Mouse (Mus musculus): ENCODE results near the gene Vmn1r27. TPM values are rescaled to one million over a fixed set of nuclear protein-coding genes. Genes with fewer than 3 reads are reported as not detected.

The Vmn1r27 gene
- not detected in 2 replicates for total RNA-seq (2014; rRNA removed; ENCODE audit: low replicate concordance)
- polyA plus RNA-seq (2015; fragmentation: Nextera tagmentation; extraction: Ambion mirVana) = not detected in 2 replicates

DNA sequence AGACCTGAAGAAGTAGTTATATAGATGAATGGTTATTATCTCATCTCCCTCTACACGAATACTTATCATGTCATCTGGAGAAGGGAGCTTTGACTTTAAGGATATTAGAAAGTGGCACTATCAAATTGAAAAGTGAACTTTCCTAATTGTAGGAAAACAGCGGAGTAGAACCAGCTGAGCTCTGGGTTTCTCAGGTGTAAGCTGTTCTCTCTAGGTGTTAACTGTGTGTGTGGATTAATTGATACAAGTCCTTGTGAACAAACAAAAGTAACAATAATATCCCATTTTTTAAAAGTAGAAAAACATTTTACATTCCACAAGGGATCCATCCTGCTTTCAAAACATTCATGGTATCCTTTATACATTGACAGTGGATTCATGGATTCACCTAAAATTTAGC lies at the start of gene Vmn1r27:
Vmn1r27 (minus strand) TSS at position 101 of the 400 bp plus-strand sequence.
- Histone ChIP-seq H3K4me2 (ENCODE audit: low read depth, low read length) (no peak within 1 kb of the TSS), H3K27me3 (ENCODE audit: control insufficient read depth, insufficient read depth, low read length) (no peaks in the 10 kb centered on the region)

DNA sequence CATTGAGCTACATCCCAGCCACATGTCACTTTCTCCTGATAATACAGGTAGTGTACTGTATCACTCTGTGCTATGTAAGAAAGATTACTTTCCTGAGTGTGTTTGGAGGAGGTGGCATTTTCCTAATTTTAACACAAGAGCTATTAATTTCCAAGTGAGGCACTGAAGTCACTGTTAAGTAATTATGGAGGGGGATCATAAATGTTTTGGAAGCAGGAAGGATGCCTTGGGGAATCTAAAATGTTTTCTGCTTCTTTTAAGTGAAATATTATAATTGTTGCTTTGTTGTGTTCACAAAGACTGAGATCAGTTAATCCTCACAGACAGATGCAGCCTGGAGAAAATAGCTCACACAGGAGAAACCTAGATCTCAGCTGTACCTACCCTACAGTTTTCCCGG lies 43.1 kb upstream of the Vmn1r27 start, which contains the start of gene Vmn1r28:
Vmn1r28 (plus strand) TSS at position 301 of the 400 bp plus-strand sequence.
- H3K4me2 ChIP-seq (ENCODE audit: low read depth, low read length) = no peak within 1 kb of the TSS
- DNase-seq (ENCODE audit: low spot score) (no peak), ATAC-seq (ENCODE audit: insufficient read depth, low read depth) (no peak)
- WGBS = 69% methylated on average over 1 of the region's 1 CpGs
- TF ChIP-seq CTCF (IDR thresholded peaks at IDR 0.05; ENCODE audit: low read depth) = no peak
- TF ChIP-seq EP300 (IDR thresholded peaks at IDR 0.05; ENCODE audit: low read depth) = no peak
- H3K36me3 ChIP-seq (replicated peaks; ENCODE audit: control insufficient read depth, insufficient read depth, low read length) = no peaks in the 10 kb centered on the region
- H3K27me3 ChIP-seq (ENCODE audit: control insufficient read depth, insufficient read depth, low read length) = no peaks in the 10 kb centered on the region
- H3K27ac ChIP-seq (ENCODE audit: low read depth) = no peak within 1 kb of the TSS
- H3K9ac ChIP-seq (replicated peaks; ENCODE audit: low read depth, low read length) = no peak within 1 kb of the TSS
- no peaks in the 10 kb centered on the region for H3K4me1 ChIP-seq (ENCODE audit: control insufficient read depth, insufficient read depth)
- no peak within 1 kb of the TSS for H3K4me3 ChIP-seq (ENCODE audit: low read depth, low read length)
- no peaks in the 10 kb centered on the region for H3K9me3 ChIP-seq (replicated peaks; ENCODE audit: control insufficient read depth, low read length)

More for the DNA sequence above, at the start of gene Vmn1r27:
- Histone ChIP-seq H3K9me3 (replicated peaks; ENCODE audit: control insufficient read depth, low read length) (no peaks in the 10 kb centered on the region), H3K27ac (ENCODE audit: low read depth) (no peak within 1 kb of the TSS), H3K4me3 (ENCODE audit: low read depth, low read length) (no peak within 1 kb of the TSS), H3K4me1 (ENCODE audit: control insufficient read depth, insufficient read depth) (no peaks in the 10 kb centered on the region), H3K36me3 (replicated peaks; ENCODE audit: control insufficient read depth, insufficient read depth, low read length) (no peaks in the 10 kb centered on the region), H3K9ac (replicated peaks; ENCODE audit: low read depth, low read length) (no peak within 1 kb of the TSS)
- no peak for ATAC-seq (ENCODE audit: insufficient read depth, low read depth)
- TF ChIP-seq CTCF (IDR thresholded peaks at IDR 0.05; ENCODE audit: low read depth) = no peak
- TF ChIP-seq EP300 (IDR thresholded peaks at IDR 0.05; ENCODE audit: low read depth) = no peak
- no peak for DNase-seq (ENCODE audit: low spot score)
- 58% methylated on average over 2 of the region's 2 CpGs for WGBS

DNA sequence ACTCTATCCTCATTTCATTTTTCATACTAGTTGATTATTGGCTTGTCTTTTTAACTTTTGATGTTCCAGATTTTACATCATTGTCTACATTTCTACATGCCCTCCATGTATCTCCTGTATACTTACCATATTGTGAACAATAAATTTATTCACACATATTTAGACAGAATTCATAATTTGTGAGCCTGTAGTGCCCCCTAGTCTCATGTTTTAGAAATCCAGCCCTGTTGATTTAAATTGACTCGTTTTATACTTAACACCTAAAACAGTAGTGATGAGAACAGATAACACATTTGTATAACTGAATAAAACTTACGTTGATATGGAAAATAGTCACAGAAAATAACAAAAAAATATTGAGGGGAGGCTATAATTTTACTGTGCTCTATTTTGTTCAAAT lies 2.5 kb downstream of the Vmn1r27 start:
- ATAC-seq (ENCODE audit: insufficient read depth, low read depth) = no peak
- WGBS = 53% methylated on average over 2 of the region's 2 CpGs
- Histone ChIP-seq H3K9me3 (replicated peaks; ENCODE audit: control insufficient read depth, low read length) (no peaks in the 10 kb centered on the region), H3K27ac (ENCODE audit: low read depth) (no peak overlapping the region), H3K4me1 (ENCODE audit: control insufficient read depth, insufficient read depth) (no peaks in the 10 kb centered on the region), H3K4me3 (ENCODE audit: low read depth, low read length) (no peak overlapping the region), H3K4me2 (ENCODE audit: low read depth, low read length) (no peak overlapping the region), H3K27me3 (ENCODE audit: control insufficient read depth, insufficient read depth, low read length) (no peaks in the 10 kb centered on the region), H3K9ac (replicated peaks; ENCODE audit: low read depth, low read length) (no peak overlapping the region), H3K36me3 (replicated peaks; ENCODE audit: control insufficient read depth, insufficient read depth, low read length) (no peaks in the 10 kb centered on the region)
- TF ChIP-seq EP300 (IDR thresholded peaks at IDR 0.05; ENCODE audit: low read depth) (no peak), CTCF (IDR thresholded peaks at IDR 0.05; ENCODE audit: low read depth) (no peak)
- no peak for DNase-seq (ENCODE audit: low spot score)

Other genes starting within 250 kb of the Vmn1r27 start
- not detected in 2 replicates for gene Vmn1r25, start 238.0 kb downstream of the Vmn1r27 start, total RNA-seq (2014; rRNA removed; ENCODE audit: low replicate concordance)
- gene Vmn1r25, start 238.0 kb downstream of the Vmn1r27 start, polyA plus RNA-seq (2015; fragmentation: Nextera tagmentation; extraction: Ambion mirVana) = not detected in 2 replicates
- gene Vmn1r26, start 203.7 kb downstream of the Vmn1r27 start, total RNA-seq (2014; rRNA removed; ENCODE audit: low replicate concordance) = not detected in 2 replicates
- not detected in 2 replicates for gene Vmn1r26, start 203.7 kb downstream of the Vmn1r27 start, polyA plus RNA-seq (2015; fragmentation: Nextera tagmentation; extraction: Ambion mirVana)
- gene Vmn1r28, start 43.2 kb upstream of the Vmn1r27 start, total RNA-seq (2014; rRNA removed; ENCODE audit: low replicate concordance) = not detected in 2 replicates
- not detected in 2 replicates for gene Vmn1r28, start 43.2 kb upstream of the Vmn1r27 start, polyA plus RNA-seq (2015; fragmentation: Nextera tagmentation; extraction: Ambion mirVana)
- not detected in 2 replicates for gene Vmn1r29, start 82.7 kb upstream of the Vmn1r27 start, total RNA-seq (2014; rRNA removed; ENCODE audit: low replicate concordance)
- gene Vmn1r29, start 82.7 kb upstream of the Vmn1r27 start, polyA plus RNA-seq (2015; fragmentation: Nextera tagmentation; extraction: Ambion mirVana) = not detected in 2 replicates
- gene Vmn1r30, start 224.6 kb upstream of the Vmn1r27 start, total RNA-seq (2014; rRNA removed; ENCODE audit: low replicate concordance) = not detected in 2 replicates
- gene Vmn1r30, start 224.6 kb upstream of the Vmn1r27 start, polyA plus RNA-seq (2015; fragmentation: Nextera tagmentation; extraction: Ambion mirVana) = not detected in 2 replicates

Measured in heart, postnatal 0 days (tissue).